Mouse (Mus musculus): ENCODE data around the gene Ocel1. TPM values are rescaled to one million over a fixed set of nuclear protein-coding genes. Genes with fewer than 3 reads are reported as not detected.

Gene Ocel1
- total RNA-seq, 2 experiments from 2014 or later, result 20.2 TPM

DNA sequence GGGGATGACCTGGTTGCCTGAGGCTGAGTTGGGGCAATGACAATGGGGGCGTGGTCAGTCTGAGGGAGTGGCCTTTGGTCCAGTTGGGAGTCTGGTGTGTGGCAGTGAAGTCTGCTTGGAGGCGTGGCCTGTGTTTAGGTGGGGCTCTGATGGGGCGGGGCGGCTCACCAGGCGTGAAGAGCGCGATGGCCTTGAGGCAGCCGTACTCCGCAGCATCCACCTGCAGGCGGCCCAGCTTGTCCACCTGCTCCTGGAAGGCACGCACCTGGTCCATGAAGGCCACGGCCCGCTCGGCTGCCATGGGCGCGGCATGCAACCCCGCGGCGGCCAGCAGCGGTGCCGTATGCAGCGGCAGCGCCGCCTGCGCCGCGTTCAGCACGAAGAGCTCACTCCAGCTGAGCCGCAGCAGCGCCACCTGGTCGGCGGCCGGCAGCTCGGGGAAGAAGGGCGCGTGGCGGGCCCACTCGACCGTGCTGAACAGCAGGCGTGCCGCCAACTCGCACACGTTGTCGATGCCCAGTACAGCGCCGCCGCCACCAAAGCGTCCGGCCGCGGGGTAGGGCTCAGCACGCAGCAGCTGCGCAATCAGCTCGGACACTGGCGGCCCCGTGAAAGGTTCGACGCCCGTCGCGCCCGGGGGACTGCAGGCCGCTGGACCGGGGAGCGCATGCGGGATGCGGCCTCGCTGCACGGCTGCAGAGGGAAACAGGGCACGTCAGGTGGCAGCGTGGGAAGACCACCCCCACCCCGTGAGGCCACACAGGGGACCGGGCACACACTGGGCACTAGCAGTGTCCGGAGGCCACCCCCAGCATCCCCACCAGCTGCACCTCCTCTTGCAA is 4.7 kb downstream of the Ocel1 start:
- intact Hi-C loops (cut with DNase I), result loop anchor here (10.0 kb wide), 1 partner anchor 481 kb away; the partner anchor contains the start of genes Rpl18a and Slc5a5
- DNase-seq (ENCODE audit: low spot score in 2 of 2), result peak; percentile 71 to 74

DNA sequence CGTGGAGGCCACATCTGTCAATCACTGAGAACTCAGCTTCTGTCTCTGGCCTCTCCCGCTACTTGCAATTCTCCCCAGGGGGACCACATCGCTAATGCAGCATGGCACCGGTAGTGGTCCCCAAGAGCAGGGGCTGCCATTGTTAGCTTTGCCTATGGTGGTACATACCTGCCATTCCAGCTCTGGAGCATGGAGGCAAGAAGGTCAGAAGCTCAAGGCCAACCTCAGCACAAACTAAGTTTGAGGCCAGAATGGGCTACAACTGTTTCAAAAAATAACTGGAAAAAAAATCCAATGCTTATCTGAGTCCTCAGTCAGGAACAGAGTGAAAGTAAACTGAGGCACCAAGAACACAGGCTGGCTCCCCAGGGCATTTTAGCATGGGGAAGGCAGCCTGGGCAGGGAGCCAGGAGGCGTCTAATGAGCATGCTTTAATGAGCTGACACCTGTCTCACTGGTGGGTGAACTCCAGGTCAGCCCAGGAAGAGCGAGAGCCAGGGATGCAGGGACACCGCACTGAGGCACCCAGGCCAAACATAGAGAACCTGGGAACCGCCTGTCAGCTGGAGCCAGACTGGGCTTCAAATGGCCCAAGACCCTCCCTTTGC is 5.4 kb downstream of the Ocel1 start:
- intact Hi-C loops (cut with DNase I), result loop anchor here (10.0 kb wide), 1 partner anchor 482 kb away; the partner anchor contains the start of genes Rpl18a and Slc5a5
- no peak for DNase-seq (ENCODE audit: low spot score in 2 of 2)

DNA sequence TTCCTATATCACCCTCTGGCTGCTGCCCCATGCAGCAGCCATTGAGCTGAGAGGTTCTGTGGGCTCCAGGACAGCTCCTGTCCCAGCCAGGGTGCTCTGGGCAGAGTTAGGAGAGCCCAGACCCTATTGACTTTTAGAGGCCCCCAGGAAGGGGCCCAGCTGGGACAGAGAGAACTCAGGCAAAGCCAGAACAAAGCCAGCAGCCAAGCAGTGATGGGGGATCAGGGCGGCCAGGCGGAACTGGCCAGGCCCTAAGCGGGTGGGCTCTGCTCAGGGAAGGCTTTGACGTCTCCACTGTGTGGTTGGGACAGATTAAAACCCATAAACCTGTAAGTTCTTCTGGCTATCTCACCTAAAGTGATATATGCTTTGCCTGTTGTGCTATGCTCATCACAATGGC is 7.9 kb downstream of the Ocel1 start:
- no peak for DNase-seq (ENCODE audit: low spot score in 2 of 2)
- intact Hi-C loops (cut with DNase I), result loop anchor here (10.0 kb wide), 1 partner anchor 484 kb away; the partner anchor contains the start of genes Rpl18a and Slc5a5

DNA sequence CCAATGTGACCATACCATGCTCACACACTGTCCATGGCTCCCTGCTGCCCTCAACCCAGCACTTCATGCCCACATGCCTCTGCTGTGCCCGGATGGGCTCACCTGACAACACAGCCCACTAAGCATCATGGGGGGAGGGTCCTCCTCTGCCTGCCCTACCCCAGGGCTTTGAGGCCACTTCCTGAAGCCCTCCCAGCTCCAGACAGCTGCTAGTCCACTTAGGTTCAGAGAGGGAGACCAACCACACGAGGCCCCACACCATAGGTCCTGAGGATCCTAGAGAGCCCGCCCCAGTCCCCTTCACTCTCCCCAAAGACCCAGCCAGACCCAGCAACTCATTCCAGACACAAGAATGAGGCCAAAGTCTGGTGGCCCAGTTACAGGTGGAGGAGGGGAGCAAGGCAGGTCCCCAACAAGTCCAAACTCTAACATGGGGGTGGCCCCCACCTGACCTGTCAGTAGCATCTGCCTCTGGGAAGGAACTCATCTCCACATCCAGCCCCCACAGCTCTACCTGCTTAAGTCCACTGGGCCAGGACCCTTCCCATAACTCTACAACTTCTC is 8.5 kb downstream of the Ocel1 start:
- intact Hi-C loops (cut with DNase I), result loop anchor here (10.0 kb wide), 1 partner anchor 485 kb away; the partner anchor contains the start of genes Rpl18a and Slc5a5
- DNase-seq (ENCODE audit: low spot score in 2 of 2), result no peak

DNA sequence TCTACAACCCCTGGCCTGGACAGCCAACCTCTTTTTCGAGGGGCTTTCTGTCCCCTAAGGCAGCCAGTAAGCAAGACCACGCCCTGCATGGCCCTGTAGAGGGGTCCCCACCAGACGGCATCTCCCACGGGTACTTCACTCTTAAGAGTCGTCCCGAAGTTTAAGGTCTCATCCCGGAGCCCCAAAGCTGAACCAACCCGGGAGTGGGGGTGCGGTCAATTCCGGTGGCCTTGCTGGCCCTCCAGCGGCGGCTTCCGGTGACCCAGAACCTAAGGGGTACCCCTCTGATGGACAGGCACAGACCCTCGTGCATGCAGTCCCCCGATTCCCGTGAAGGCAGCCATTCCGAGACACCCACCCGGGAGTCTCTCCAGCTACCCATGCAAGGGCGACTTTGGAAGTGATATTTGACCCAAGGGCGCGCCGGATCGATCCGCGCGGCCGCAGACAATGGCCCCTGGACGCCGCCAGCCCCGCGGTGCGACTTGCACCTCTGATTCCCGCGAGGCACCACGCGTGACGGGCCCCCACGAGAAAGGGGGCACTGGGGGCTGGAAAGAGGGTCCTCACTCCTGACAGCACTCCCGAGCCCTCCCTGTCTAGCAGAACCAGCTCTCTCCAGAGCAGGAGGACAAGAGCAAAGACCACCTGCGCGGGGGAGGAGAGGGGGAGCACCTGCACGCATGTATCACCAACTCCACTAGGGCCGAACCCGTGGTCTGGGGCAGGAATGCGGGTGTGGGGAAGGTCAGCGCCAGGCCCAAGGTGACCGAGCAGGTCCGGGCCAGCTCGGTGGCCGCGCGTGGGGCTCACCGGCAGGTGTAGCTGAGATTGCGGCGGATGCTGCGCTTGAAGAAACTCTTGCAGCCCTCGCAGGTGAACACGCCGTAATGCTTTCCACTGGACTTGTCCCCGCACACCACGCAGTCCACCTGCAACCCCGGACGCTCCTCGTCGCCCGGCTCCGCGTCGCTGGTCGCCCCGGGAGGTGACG is 9.4 kb downstream of the Ocel1 start:
- no peak for DNase-seq (ENCODE audit: low spot score in 2 of 2)
- intact Hi-C loops (cut with DNase I), result no loop called here

DNA sequence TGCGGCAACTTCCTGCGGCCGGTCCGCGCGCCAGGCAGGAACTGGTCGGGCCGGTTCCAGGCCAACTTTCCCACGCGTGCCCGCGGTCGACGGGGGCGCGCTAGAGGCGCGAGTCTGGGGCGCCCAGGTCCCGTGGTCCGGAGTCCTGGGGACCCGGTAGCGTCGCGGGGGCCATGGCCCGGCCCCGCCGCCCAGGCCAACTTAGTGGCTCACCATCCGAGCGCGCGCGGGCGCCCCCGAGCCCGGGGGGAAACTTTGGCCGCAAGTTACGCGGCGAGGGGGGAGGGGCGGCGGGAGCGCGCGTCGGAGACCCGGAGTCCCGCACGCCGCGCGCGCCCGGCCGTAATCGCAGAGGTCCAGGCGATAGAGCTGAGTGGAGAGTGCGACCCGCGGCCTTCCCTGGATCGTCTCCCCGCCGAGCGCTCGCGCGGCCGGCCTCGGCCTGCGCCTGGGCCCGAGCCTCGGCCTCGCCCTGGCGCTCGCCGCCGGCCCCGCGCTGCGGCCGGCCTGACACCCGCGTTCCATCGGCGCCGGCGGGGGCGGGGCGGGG is 10.4 kb downstream of the Ocel1 start, which contains the start of gene Nr2f6:
TSS of gene Nr2f6 (minus strand) at position 540 of the 550 bp plus-strand sequence.
- intact Hi-C loops (cut with DNase I), result no loop called here
- DNase-seq (ENCODE audit: low spot score in 2 of 2), result peak in 1 of 2 experiments; percentile 51

DNA sequence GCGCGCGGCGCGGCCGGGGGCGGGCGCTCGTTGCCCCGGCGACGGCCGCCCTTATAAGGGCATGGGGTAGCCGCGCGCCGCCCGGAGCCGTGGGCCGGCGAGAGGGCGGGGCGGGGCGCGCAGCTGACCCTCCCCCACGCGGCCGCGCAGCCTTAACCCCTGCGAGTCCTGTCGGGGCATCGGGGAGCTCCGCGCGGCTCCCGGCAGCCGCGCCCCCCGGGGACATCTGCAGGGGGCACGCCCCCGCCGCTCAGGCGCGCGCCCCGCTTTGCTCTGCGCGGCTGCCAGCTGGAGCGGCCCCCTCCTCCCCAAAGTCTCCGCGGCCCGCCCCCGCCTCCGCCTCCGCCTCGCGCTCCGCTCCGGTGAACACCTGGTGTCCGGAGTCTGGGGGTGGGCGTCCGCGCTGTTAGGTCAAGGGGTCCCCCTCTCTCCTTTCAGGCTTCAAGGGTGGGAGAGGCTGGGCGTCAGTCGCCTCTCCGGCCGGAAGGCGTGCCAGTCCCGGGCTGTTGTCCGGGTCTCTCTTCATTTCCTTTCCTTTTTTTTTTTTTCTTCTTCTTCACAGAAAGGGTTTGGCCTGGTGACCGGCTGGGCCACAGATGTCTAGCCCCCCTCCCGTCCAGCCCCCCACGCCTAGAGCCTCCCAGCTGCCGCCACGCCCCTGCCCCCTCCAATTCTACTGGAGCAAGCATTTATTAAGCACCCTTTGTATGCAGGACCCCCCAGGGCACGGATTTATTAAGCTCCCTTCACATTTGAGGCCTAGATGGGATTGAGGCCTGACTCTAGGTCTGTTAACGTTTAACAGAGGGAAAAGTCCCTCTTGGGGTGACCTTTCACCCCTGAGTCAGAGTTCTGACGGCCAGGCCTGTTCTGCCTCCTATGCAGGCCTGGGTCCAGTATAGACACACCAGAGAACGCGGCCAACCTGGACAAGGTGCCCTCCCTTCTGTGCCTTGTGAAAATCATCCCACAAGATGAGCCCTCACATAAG is 11.2 kb downstream of the Ocel1 start:
- peak; percentile 69 to 76 for DNase-seq (ENCODE audit: low spot score in 2 of 2)
- intact Hi-C loops (cut with DNase I), result no loop called here

DNA sequence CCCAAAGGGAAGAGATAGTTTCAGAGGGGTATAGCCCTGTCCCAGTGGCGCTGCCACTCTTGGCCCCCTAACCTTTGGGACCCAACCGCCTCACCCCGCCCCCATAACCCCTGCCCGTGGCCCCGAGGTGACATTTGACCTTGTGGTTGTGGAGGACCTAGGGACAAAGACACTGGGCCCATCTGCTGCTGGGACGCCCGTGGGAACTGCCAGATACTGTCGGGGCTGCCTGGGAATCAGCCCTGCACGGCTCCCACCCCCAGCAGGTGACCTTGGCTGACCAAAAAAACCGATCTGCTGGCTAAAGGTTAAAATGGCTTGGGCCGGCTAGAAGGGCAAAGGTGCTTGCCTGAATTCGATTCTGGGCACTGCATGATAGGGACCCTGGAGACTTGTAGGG is 12.3 kb downstream of the Ocel1 start:
- intact Hi-C loops (cut with DNase I), result no loop called here

DNA sequence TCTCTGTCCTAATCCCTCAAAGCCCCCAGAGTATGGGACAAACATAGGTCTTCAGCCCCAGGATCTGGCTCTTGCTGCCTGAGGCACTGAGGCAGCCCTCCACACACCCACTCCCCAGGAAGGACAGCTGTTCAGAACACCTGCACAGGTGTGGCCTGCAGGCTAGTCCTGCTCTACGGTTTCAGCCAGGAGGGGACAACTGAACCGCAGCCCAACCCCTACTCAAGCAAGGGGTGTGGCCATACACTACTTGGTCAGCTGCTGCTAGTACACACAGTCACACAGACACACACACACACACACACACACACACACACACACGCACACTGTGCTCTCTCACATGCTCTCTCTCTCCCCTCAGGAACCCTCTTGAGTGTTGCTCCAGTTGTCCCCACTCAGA is 12.8 kb downstream of the Ocel1 start:
- DNase-seq (ENCODE audit: low spot score in 2 of 2), result no peak
- intact Hi-C loops (cut with DNase I), result no loop called here

More for the DNA sequence above, 12.3 kb downstream of the Ocel1 start:
- DNase-seq (ENCODE audit: low spot score in 2 of 2), result no peak

DNA sequence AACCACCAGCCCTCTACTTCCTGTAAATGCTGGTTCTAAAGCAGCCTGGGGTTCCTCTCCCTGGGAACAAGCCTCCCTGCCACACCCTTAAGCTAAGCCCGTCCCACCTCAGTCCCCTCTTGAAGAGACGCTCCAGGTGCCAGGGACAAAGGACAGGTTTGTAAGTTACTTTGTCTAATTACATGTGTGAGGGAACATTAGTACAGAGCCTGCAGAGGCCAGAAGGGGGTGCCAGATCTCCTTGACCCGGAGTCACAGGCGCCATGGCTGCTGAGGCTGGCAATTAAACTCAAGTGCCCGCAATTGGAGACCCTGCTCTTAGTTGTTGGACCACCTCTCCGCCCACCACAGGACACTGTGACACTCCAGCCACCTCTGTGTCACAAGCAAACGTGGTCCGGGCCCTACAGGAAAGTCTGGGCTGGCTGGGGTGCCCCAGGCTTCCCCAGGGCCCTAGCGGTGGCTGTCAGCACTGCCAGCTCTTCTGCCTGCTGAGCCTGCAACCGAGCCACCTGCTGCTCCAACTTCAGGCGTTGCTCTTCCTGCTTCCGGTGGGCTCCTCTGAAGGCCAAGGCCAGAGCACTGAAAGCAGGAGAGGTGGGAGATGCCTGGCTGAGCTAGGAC is 14.2 kb downstream of the Ocel1 start:
- intact Hi-C loops (cut with DNase I), result no loop called here
- DNase-seq (ENCODE audit: low spot score in 2 of 2), result no peak

DNA sequence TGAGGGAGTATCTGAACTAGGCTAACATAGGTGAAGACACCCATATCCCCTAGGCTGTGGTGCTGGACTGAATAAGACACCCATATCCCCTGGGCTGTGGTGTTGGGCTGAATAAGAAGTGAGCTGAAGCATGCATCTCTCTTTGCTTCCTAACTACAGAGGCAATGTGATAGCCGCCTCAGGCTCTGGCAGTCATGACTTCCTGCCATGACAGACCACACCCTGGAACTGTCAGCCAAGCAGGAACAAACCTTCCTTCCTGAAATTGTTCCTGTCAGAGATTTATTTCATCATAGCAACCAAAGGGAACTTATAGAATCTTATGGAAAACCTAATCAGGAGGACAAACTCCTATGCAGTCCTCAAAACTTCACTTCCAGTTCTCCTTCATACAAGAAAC is 17.2 kb downstream of the Ocel1 start:
- intact Hi-C loops (cut with DNase I), result no loop called here
- no peak for DNase-seq (ENCODE audit: low spot score in 2 of 2)

DNA sequence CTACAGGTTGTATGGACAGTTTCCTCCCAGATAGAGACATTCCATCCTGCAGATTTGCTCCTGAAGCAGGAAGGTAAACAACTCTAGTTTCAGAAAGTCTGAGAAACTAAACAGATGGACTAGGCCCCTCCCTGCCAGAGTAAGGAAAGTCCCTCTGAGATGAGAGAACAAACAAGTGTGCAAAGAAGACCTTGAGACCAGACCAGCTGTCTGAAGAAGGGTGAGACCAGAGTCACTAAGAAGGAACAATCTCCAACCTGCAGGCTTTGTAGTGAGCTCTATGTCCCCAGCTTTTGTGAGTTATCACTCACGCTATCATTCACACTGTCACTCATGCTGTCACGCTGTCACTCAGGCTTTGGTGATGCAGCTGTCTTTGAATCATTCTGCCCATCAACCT is 20.6 kb downstream of the Ocel1 start:
- no peak for DNase-seq (ENCODE audit: low spot score in 2 of 2)
- intact Hi-C loops (cut with DNase I), result no loop called here

DNA sequence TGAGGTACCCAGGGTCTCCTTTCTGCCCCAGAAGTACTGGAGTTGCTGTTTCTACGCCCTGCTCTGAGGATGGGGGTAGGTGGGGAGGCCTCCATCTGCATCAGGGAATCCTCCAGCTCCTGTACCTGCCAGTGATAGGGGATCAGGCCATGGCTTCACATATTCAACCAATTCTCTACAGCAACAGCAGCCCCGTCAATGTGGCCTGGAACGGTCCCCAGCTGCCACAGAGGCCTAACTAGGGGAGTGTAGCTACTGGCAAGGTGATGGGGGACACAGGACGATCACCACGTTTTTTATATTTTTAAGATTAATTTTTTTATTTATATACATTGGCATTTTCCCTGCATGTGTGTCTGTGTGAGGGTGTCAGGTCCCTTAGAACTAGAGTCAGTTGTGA is 21.3 kb downstream of the Ocel1 start:
- intact Hi-C loops (cut with DNase I), result no loop called here
- DNase-seq (ENCODE audit: low spot score in 2 of 2), result no peak

DNA sequence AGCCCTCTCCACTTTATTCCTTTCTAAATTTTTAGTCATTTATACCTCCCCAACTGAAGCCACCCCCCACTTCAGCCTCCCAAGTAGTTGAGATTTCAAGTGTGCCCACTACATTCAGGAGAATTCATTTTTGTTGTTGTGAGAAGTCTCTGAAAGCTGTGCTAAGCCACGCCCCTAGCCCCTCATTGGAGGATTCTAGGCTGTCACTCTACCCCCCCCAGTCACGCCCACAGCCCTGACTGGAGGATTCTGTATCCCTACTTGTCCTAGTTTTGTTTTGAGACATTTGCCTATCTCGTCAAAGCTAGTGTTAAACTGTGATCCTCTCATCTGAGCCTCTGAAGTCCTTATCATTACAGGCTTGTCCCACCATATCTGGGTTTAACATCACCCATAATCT is 21.8 kb downstream of the Ocel1 start:
- no peak for DNase-seq (ENCODE audit: low spot score in 2 of 2)
- intact Hi-C loops (cut with DNase I), result no loop called here

DNA sequence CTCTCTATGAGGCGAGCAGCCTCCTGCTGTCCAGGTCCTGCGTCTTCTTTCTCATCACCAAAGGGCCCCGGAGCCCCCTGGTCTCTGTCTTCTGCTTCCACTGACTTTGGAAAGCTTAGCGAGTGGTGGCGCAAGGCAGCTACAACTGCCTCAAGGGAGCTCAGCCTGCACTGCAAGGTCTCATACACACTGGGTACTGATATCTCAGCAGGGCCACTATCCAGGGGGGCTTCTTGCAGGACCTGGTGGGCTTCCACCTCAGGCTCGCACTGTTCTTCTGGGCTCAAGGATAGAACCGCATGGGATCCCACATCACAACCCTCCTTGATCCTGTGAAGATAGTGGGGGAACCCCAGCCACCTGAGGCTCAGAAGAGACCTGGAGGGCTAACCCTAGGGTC is 23.4 kb downstream of the Ocel1 start:
- DNase-seq (ENCODE audit: low spot score in 2 of 2), result peak in 1 of 2 experiments; percentile 2
- intact Hi-C loops (cut with DNase I), result no loop called here

DNA sequence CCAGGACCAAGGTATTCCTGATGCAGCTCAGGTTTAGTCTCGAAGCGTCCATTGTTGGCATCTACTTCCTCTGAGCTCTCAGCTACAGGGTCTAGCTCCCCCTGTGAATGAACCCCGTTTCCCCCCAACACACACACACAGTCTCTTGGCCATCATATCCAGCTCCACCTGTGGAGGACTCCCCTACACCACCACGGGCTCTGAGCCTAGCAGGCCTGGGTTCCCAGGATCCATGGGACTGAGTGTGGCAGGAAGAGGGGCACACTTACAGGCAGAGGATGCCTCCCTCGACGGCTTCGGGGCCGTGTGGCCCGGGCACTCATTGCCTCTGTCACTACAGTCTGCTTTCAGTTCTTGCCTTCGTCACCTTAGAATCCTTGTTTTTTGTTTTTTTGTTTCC is 24.0 kb downstream of the Ocel1 start:
- DNase-seq (ENCODE audit: low spot score in 2 of 2), result no peak

DNA sequence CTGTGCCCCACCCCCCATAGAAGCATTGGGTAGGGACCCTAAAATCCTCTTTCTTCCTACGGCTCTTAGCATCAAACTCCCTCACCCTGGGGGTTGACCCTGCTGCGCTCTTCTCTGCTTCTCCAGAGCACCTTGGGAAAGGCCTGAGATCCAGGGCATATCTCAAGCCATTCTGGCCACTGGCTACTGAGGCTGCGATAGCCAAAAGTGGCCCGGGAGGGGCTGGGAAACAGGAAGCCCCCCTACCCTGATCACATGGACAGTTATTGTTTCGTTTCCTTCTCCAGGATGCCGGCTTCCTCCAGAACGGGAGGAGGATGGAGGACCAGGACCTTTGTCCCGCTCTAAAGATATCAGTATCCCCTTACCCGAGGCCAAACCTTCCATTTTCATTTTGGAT is 24.5 kb downstream of the Ocel1 start, which contains the start of gene Ushbp1:
TSS of gene Ushbp1 (minus strand) at position 174 of the 400 bp plus-strand sequence.
- intact Hi-C loops (cut with DNase I), result no loop called here
- no peak for DNase-seq (ENCODE audit: low spot score in 2 of 2)

More for the DNA sequence above, 24.0 kb downstream of the Ocel1 start:
- intact Hi-C loops (cut with DNase I), result no loop called here

Measured in left cerebral cortex, postnatal 14 days (tissue).